Comparison of ENCODE assay signal across 9 mouse cellular contexts in the genomic region with DNA sequence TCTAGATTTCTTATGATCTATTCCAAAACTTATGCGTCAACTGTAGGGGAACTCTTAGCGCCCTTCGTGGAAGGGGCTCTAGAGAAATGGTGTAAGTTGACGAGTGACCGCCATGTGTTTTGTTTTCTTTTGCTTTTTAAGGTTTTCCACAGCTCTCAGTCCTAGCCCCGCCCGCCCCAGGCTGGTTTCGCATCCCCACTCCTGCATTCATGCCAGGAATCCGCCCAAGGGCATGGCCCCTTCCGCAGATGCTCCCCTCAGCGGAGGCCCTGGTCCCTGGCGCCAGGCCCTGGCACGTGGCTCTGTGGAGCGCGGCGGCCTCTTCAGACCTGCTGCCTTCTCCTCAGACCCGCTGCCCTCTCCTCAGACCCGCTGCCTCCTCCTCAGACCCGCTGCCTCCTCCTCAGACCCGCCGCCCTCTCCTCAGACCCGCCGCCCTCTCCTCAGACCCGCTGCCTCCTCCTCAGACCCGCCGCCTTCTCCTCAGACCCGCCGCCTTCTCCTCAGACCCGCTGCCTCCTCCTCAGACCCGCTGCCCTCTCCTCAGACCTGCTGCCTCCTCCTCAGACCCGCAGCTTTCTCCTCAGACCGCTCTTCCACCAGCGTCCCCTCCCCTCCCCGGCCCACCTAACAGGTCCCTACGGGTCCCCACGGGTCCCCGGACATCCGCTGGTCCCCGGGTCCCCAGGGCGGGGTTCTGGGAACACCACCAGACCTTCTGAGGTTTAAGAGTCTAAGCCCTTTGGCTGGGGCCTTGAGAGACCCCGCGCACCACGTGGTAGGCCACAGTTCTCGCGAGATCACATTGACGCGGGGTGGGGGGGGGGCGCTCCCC. TPM values are rescaled to one million over a fixed set of nuclear protein-coding genes. Genes with fewer than 3 reads are reported as not detected.
A peak's percentile ranks its signal among the peaks of the same experiment; 100 is the strongest.
DNase-seq lines count a peak whose midpoint lies in the region; ATAC-seq lines count a peak whose summit lies in the region.
"Had no signal": no experiment of that assay in that cellular context is flagged by ENCODE, and none has a peak within 500 bp of the region (broad histone marks: within the 10 kb centered on the region; RNA-seq: fewer than 3 reads in every experiment).

No protein-coding gene starts in this region.

- H3K4me3 ChIP-seq in heart, embryonic 12.5 days = peak overlapping the region; percentile 51
- peak overlapping the region; percentile 46 for H3K4me3 ChIP-seq in heart, embryonic 16.5 days (ENCODE audit: low read length)
- no peak overlapping the region for H3K4me3 ChIP-seq in liver, embryonic 16.5 days (ENCODE audit: low read depth, low read length)

- H3K9me3 ChIP-seq in heart, embryonic 12.5 days (replicated peaks) = 0 out of 2 replicates have a peak, but pooled peaks cover 3% of the 10 kb centered on the region
- H3K9me3 ChIP-seq in heart, embryonic 16.5 days (replicated peaks; ENCODE audit: control insufficient read depth, low read length) = no peaks in the 10 kb centered on the region
- no peaks in the 10 kb centered on the region for H3K9me3 ChIP-seq in liver, embryonic 16.5 days (replicated peaks; ENCODE audit: control insufficient read depth, low read length)

- H3K27me3 ChIP-seq in heart, embryonic 12.5 days (replicated peaks) = 0 out of 2 replicates have a peak, but pooled peaks cover 3% of the 10 kb centered on the region
- H3K27me3 ChIP-seq in heart, embryonic 16.5 days (ENCODE audit: control insufficient read depth, insufficient read depth, low read length) = no peaks in the 10 kb centered on the region
- H3K27me3 ChIP-seq in liver, embryonic 16.5 days (ENCODE audit: control insufficient read depth, insufficient read depth, low read depth, low read length) = no peaks in the 10 kb centered on the region; the same call in none of the 2 replicates

- WGBS in heart, embryonic 12.5 days = 11% methylated on average over 48 of the region's 48 CpGs
- WGBS in heart, embryonic 16.5 days = 16% methylated on average over 47 of the region's 48 CpGs
- 19% methylated on average over 46 of the region's 48 CpGs for WGBS in liver, embryonic 16.5 days (ENCODE audit: insufficient replicate concordance)

- ATAC-seq in heart, embryonic 12.5 days (ENCODE audit: insufficient number of reproducible peaks, low FRiP score) = no peak
- peak; percentile 39; the same call in 1 of the 2 replicates for ATAC-seq in common myeloid progenitor, adult 5-6 weeks (replicated peaks; ENCODE audit: low read depth, poor library complexity, severe bottlenecking)
- ATAC-seq in heart, embryonic 16.5 days (replicated peaks; ENCODE audit: extremely low read depth, insufficient read depth, low FRiP score) = no peak; the same call in 1 of the 2 replicates
- ATAC-seq in liver, embryonic 16.5 days (ENCODE audit: low read depth) = no peak
- no peak for ATAC-seq in monocyte, adult 5-6 weeks (replicated peaks; ENCODE audit: insufficient number of reproducible peaks, low FRiP score, low TSS enrichment, poor library complexity, severe bottlenecking)

- no peaks in the 10 kb centered on the region for H3K36me3 ChIP-seq in heart, embryonic 12.5 days
- no peaks in the 10 kb centered on the region for H3K36me3 ChIP-seq in heart, embryonic 16.5 days (ENCODE audit: control insufficient read depth, insufficient read depth)
- H3K36me3 ChIP-seq in liver, embryonic 16.5 days (ENCODE audit: control insufficient read depth, insufficient read depth) = no peaks in the 10 kb centered on the region

- peak overlapping the region; percentile 95 for H3K4me2 ChIP-seq in heart, embryonic 12.5 days
- H3K4me2 ChIP-seq in heart, embryonic 16.5 days (ENCODE audit: low read depth, low read length) = peak overlapping the region; percentile 81
- peak overlapping the region; percentile 34; the same call in 1 of the 2 replicates for H3K4me2 ChIP-seq in liver, embryonic 16.5 days (ENCODE audit: low read depth, low read length)

- no peak overlapping the region for H3K27ac ChIP-seq in heart, embryonic 12.5 days (ENCODE audit: poor library complexity, severe bottlenecking)
- no peak overlapping the region for H3K27ac ChIP-seq in heart, embryonic 16.5 days (ENCODE audit: low read length)
- H3K27ac ChIP-seq in liver, embryonic 16.5 days (ENCODE audit: low read length) = no peak overlapping the region
- H3K27ac ChIP-seq: macrophage had no signal

- DNase-seq in heart, adult 11 months = no peak
- DNase-seq in urinary bladder, postnatal 25 days (ENCODE audit: low spot score) = no peak
- no peak for DNase-seq in urinary bladder, adult 18-20 months (ENCODE audit: low spot score in 2 of 2)

- no peaks in the 10 kb centered on the region; the same call in 1 of the 2 replicates for H3K4me1 ChIP-seq in heart, embryonic 12.5 days (replicated peaks)
- peaks cover 5% of the 10 kb centered on the region for H3K4me1 ChIP-seq in heart, embryonic 16.5 days (ENCODE audit: control insufficient read depth, insufficient read depth, low read length)
- H3K4me1 ChIP-seq in liver, embryonic 16.5 days (ENCODE audit: control insufficient read depth, low read depth, low read length) = no peaks in the 10 kb centered on the region

- H3K9ac ChIP-seq in heart, embryonic 12.5 days = peak overlapping the region; percentile 66
- peak overlapping the region; percentile 66 for H3K9ac ChIP-seq in heart, embryonic 16.5 days (ENCODE audit: low read length)
- no peak overlapping the region for H3K9ac ChIP-seq in liver, embryonic 16.5 days (ENCODE audit: low read depth, low read length)

RNA-seq across cellular contexts. Expression of gene Six6, which starts 22.3 kb away (rescaled TPM):
- polyA plus RNA-seq in heart, embryonic 12.5 days (2016; fragmentation: Nextera tagmentation; extraction: Ambion mirVana) = not detected in 2 replicates
- not detected in 2 replicates for total RNA-seq in common myeloid progenitor, adult 5-6 weeks (2017)
- polyA plus RNA-seq in heart, embryonic 16.5 days (2015; fragmentation: Nextera tagmentation; extraction: Ambion mirVana) = not detected in 2 replicates
- not detected in 2 replicates for polyA plus RNA-seq in liver, embryonic 16.5 days (2015; fragmentation: Nextera tagmentation; extraction: Ambion mirVana)
- total RNA-seq in monocyte, adult 5-6 weeks (2017) = not detected in 3 replicates
- polyA plus RNA-seq: macrophage had no signal

RNA-seq across cellular contexts. Expression of gene 4930447C04Rik, which starts 23.2 kb away (rescaled TPM):
- 3.4 and 4.5 TPM in 2 replicates for polyA plus RNA-seq in heart, embryonic 12.5 days (2016; fragmentation: Nextera tagmentation; extraction: Ambion mirVana)
- total RNA-seq in common myeloid progenitor, adult 5-6 weeks (2017) = 8.9 and 12.4 TPM in 2 replicates
- polyA plus RNA-seq in heart, embryonic 16.5 days (2015; fragmentation: Nextera tagmentation; extraction: Ambion mirVana) = 1.1 and 1.5 TPM in 2 replicates
- polyA plus RNA-seq in liver, embryonic 16.5 days (2015; fragmentation: Nextera tagmentation; extraction: Ambion mirVana) = 0.14 and 0.29 TPM in 2 replicates
- total RNA-seq in monocyte, adult 5-6 weeks (2017) = 1.2 TPM in 1 of 3 replicates, not detected in the others
- polyA plus RNA-seq: macrophage had no signal

Comparison
In these comparisons a context has a peak if more than half of its experiments do, and no peak if none do; other contexts are left out.
1. H3K4me2 ChIP-seq: peak in every context shown above with its lines; median percentile 95 in heart, embryonic 12.5 days; 81 in heart, embryonic 16.5 days; 34 in liver, embryonic 16.5 days.